Mouse (Mus musculus): Measurements from ENCODE around the gene Glud1.

- no peak for TF ChIP-seq CTCF (IDR thresholded peaks at IDR 0.05; ENCODE audit: borderline replicate concordance, control insufficient read depth, extremely low read depth, insufficient read depth, low read length, poor library complexity)
- no peak for TF ChIP-seq POLR2A (IDR thresholded peaks at IDR 0.05; ENCODE audit: control insufficient read depth, extremely low read depth, insufficient read depth, low read length, poor library complexity)
Observed at GRCm38 (mm10) chr14:34357671-34358455, 47.3 kb downstream of the Glud1 start.
